Mouse (Mus musculus): ENCODE data around the gene Clec4b2. TPM values are rescaled to one million over a fixed set of nuclear protein-coding genes. Genes with fewer than 3 reads are reported as not detected.

Clec4b2 gene
- polyA plus RNA-seq, 1 experiment, result not detected

DNA sequence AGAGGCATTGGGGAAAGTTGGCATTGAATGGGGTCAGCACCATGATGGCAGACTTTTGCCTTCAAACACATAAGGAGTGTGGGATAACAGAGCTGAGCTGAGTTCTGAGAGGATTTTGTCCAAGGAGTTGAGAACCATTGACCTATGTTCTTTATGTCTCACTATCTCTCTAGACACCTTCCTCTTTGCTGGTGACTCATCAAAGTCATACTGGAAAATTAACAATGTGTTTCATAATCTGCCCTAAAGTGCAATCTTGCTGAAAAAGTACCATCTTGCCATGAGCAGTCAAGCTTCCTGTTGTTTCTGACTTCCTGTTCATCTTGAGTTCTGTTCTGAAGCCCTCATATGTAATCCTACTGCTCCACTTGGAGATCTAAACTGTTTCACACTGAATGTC, 80.0 kb downstream of the Clec4b2 start:
- TF ChIP-seq CTCF (IDR thresholded peaks at IDR 0.05; ENCODE audit: borderline replicate concordance, insufficient read depth, low read depth, low read length) (no peak), POLR2A (IDR thresholded peaks at IDR 0.05; ENCODE audit: borderline replicate concordance, insufficient read depth, low read length) (no peak)
- no peaks in the 10 kb centered on the region for H3K27me3 ChIP-seq (ENCODE audit: control insufficient read depth, insufficient read depth, low read length)

More for the DNA sequence above, 80.0 kb downstream of the Clec4b2 start:
- no peak for DNase-seq
- Histone ChIP-seq H3K27ac (ENCODE audit: insufficient read depth, low read length) (no peak overlapping the region), H3K4me3 (replicated peaks; ENCODE audit: insufficient read depth, low read depth, low read length) (no peak overlapping the region), H3K4me1 (ENCODE audit: control insufficient read depth, insufficient read depth, low read length) (no peaks in the 10 kb centered on the region)

Other genes starting within 250 kb of the Clec4b2 start
- gene Clec4a3, start 220.4 kb upstream of the Clec4b2 start, polyA plus RNA-seq (2012; rRNA removed), result 0.11 and 0.21 TPM in 2 replicates
- not detected in 2 replicates for gene Clec4a4, start 182.5 kb upstream of the Clec4b2 start, polyA plus RNA-seq (2012; rRNA removed)
- gene Clec4b1, start 122.9 kb upstream of the Clec4b2 start, polyA plus RNA-seq (2012; rRNA removed), result not detected in 2 replicates
- gene Clec4a2, start 66.5 kb upstream of the Clec4b2 start, polyA plus RNA-seq (2012; rRNA removed), result 0.32 and 0.44 TPM in 2 replicates
- 0.10 TPM in 2 replicates for gene Clec4n, start 57.0 kb downstream of the Clec4b2 start, polyA plus RNA-seq (2012; rRNA removed)
- 0.08 TPM in 1 of 2 replicates, not detected in the other for gene Clec4d, start 89.2 kb downstream of the Clec4b2 start, polyA plus RNA-seq (2012; rRNA removed)
- gene Clec4e, start 117.0 kb downstream of the Clec4b2 start, polyA plus RNA-seq (2012; rRNA removed), result not detected in 2 replicates
- not detected in 2 replicates for gene Vmn2r19, start 135.4 kb downstream of the Clec4b2 start, polyA plus RNA-seq (2012; rRNA removed)
- gene Vmn2r20, start 245.2 kb downstream of the Clec4b2 start, polyA plus RNA-seq (2012; rRNA removed), result not detected in 2 replicates

All from cerebellum, adult 2 months (tissue).